16 mouse cellular contexts compared by ENCODE assay signal in the genomic region with DNA sequence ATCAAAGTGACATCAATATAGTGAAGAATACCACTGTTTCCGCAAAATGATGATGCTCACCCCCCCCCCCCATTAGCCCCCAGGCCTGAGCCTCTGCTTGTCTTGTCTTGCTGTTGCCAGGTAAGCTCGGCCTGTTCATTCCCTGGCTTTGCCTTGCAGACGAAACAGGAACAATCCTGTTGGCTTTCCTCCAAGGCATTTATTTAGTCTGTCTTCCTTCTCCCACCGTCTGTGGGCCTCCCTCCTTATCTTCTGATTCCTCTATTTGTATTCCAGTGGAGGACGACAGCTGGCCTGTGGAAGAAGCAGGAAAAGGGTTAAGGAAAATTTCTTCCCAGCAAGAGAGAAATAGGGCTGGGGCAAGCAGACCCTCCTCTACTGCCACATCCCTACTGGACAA.
DNase-seq lines count a peak whose midpoint lies in the region; ATAC-seq lines count a peak whose summit lies in the region.
"Had no signal": no experiment of that assay in that cellular context is flagged by ENCODE, and none has a peak within 500 bp of the region (broad histone marks: within the 10 kb centered on the region; RNA-seq: fewer than 3 reads in every experiment).

No protein-coding gene starts in this region.

- no peaks in the 10 kb centered on the region for H3K9me3 ChIP-seq in kidney, embryonic 15.5 days (replicated peaks)
- H3K9me3 ChIP-seq in intestine, embryonic 16.5 days (ENCODE audit: control insufficient read depth, low read length) = no peaks in the 10 kb centered on the region
- no peaks in the 10 kb centered on the region for H3K9me3 ChIP-seq in liver, embryonic 12.5 days (replicated peaks)
- H3K9me3 ChIP-seq: neural tube, embryonic 12.5 days had no signal

- no peak for DNase-seq in kidney, adult 9 months
- peak; percentile 30 for DNase-seq in ovary, adult 18-20 months (ENCODE audit: low spot score)
- no peak for DNase-seq in ovary, postnatal 36 days (ENCODE audit: low spot score)
- no peak for DNase-seq in layer of hippocampus, postnatal 14 days (ENCODE audit: low spot score in 2 of 2)
- DNase-seq: cerebellum, adult 11 months; cerebellum, postnatal 25 days; gastrocnemius, postnatal 36 days; kidney, postnatal 10 days had no signal

- WGBS in kidney, embryonic 15.5 days = 47% methylated on average over 5 of the region's 5 CpGs
- 13% methylated on average over 5 of the region's 5 CpGs for WGBS in intestine, embryonic 16.5 days
- WGBS in liver, embryonic 12.5 days (ENCODE audit: insufficient replicate concordance) = 57% methylated on average over 5 of the region's 5 CpGs

- H3K4me2 ChIP-seq in kidney, embryonic 15.5 days = no peak overlapping the region
- no peak overlapping the region for H3K4me2 ChIP-seq in intestine, embryonic 16.5 days (ENCODE audit: low read depth, low read length)
- no peak overlapping the region for H3K4me2 ChIP-seq in liver, embryonic 12.5 days
- H3K4me2 ChIP-seq: hindbrain, embryonic 14.5 days; liver, embryonic 11.5 days; neural tube, embryonic 12.5 days had no signal

- ATAC-seq in kidney, embryonic 15.5 days (replicated peaks; ENCODE audit: low FRiP score) = no peak
- ATAC-seq in intestine, embryonic 16.5 days = peak; percentile 67
- ATAC-seq in liver, embryonic 12.5 days = no peak

- H3K4me1 ChIP-seq in kidney, embryonic 15.5 days = peaks cover 15% of the 10 kb centered on the region; the same call in 1 of the 2 replicates
- H3K4me1 ChIP-seq in intestine, embryonic 16.5 days (ENCODE audit: control insufficient read depth, insufficient read depth, low read length) = peaks cover 25% of the 10 kb centered on the region
- no peaks in the 10 kb centered on the region for H3K4me1 ChIP-seq in liver, embryonic 12.5 days

- H3K27ac ChIP-seq in kidney, embryonic 15.5 days = peak overlapping the region; percentile 48; the same call in 1 of the 2 replicates
- peak overlapping the region; percentile 83 for H3K27ac ChIP-seq in intestine, embryonic 16.5 days (ENCODE audit: low read length)
- H3K27ac ChIP-seq in liver, embryonic 12.5 days = no peak overlapping the region
- H3K27ac ChIP-seq: hindbrain, embryonic 14.5 days; macrophage; neural tube, embryonic 12.5 days had no signal

- no peak overlapping the region for H3K4me3 ChIP-seq in kidney, embryonic 15.5 days (replicated peaks)
- no peak overlapping the region for H3K4me3 ChIP-seq in intestine, embryonic 16.5 days (ENCODE audit: low read length)
- no peak overlapping the region for H3K4me3 ChIP-seq in liver, embryonic 12.5 days
- H3K4me3 ChIP-seq: neural tube, embryonic 12.5 days had no signal

- no peaks in the 10 kb centered on the region for H3K36me3 ChIP-seq in kidney, embryonic 15.5 days
- H3K36me3 ChIP-seq in intestine, embryonic 16.5 days (ENCODE audit: control insufficient read depth, insufficient read depth, low read length) = no peaks in the 10 kb centered on the region
- no peaks in the 10 kb centered on the region for H3K36me3 ChIP-seq in liver, embryonic 12.5 days
- H3K36me3 ChIP-seq: G1E; neural tube, embryonic 12.5 days had no signal

- no peak overlapping the region for H3K9ac ChIP-seq in kidney, embryonic 15.5 days
- H3K9ac ChIP-seq in intestine, embryonic 16.5 days (ENCODE audit: low read depth, low read length) = 0 out of 2 replicates have a peak overlapping the region, but pooled peaks have one; percentile 11
- H3K9ac ChIP-seq in liver, embryonic 12.5 days = no peak overlapping the region
- H3K9ac ChIP-seq: hindbrain, embryonic 14.5 days; neural tube, embryonic 12.5 days had no signal

- H3K27me3 ChIP-seq in kidney, embryonic 15.5 days = no peaks in the 10 kb centered on the region
- H3K27me3 ChIP-seq in intestine, embryonic 16.5 days (replicated peaks; ENCODE audit: control insufficient read depth, insufficient read depth, low read length) = no peaks in the 10 kb centered on the region
- H3K27me3 ChIP-seq in liver, embryonic 12.5 days (replicated peaks) = no peaks in the 10 kb centered on the region
- H3K27me3 ChIP-seq: neural tube, embryonic 12.5 days had no signal
